ENCODE assay signal across 35 mouse cellular contexts in genomic region chr15:100274790-100275559, GRCm38 (mm10). TPM values are rescaled to one million over a fixed set of nuclear protein-coding genes. Genes with fewer than 3 reads are reported as not detected.
DNase-seq lines count a peak whose midpoint lies in the region; ATAC-seq and TF ChIP-seq lines count a peak whose summit lies in the region.
"Had no signal": no experiment of that assay in that cellular context is flagged by ENCODE, and none has a peak within 500 bp of the region (broad histone marks: within the 10 kb centered on the region; RNA-seq: fewer than 3 reads in every experiment).

No protein-coding gene starts in this region.

- H3K4me1 ChIP-seq in heart, embryonic 10.5 days, result no peaks in the 10 kb centered on the region
- H3K4me1 ChIP-seq in ES-Bruce4 (ENCODE audit: control insufficient read depth, insufficient read depth, low read length), result peaks cover 2% of the 10 kb centered on the region
- H3K4me1 ChIP-seq in hindbrain, postnatal 0 days (ENCODE audit: insufficient read depth, low read length), result no peaks in the 10 kb centered on the region
- H3K4me1 ChIP-seq: embryonic facial prominence, embryonic 12.5 days; embryonic facial prominence, embryonic 15.5 days; forebrain, embryonic 15.5 days; heart, embryonic 13.5 days; hindbrain, embryonic 12.5 days; hindbrain, embryonic 15.5 days had no signal

- no peak overlapping the region for H3K27ac ChIP-seq in heart, embryonic 10.5 days
- peak overlapping the region; percentile 98 for H3K27ac ChIP-seq in ES-Bruce4 (ENCODE audit: insufficient read depth, low read length)
- no peak overlapping the region for H3K27ac ChIP-seq in hindbrain, postnatal 0 days
- H3K27ac ChIP-seq: embryonic facial prominence, embryonic 12.5 days; embryonic facial prominence, embryonic 15.5 days; forebrain, embryonic 15.5 days; heart, embryonic 13.5 days; hindbrain, embryonic 12.5 days; hindbrain, embryonic 15.5 days had no signal

- no peak for TF ChIP-seq CTCF in ES-Bruce4 (IDR thresholded peaks at IDR 0.05; ENCODE audit: low read depth, low read length)
- TF ChIP-seq CTCF in hindbrain, postnatal 0 days (IDR thresholded peaks at IDR 0.05; ENCODE audit: low read depth), result no peak

- no peak overlapping the region for H3K4me2 ChIP-seq in hindbrain, postnatal 0 days (ENCODE audit: low read depth, low read length)
- H3K4me2 ChIP-seq: embryonic facial prominence, embryonic 12.5 days; embryonic facial prominence, embryonic 15.5 days; forebrain, embryonic 15.5 days; heart, embryonic 13.5 days; hindbrain, embryonic 12.5 days; hindbrain, embryonic 15.5 days had no signal

- H3K9me3 ChIP-seq in heart, embryonic 10.5 days, result 0 out of 2 replicates have a peak, but pooled peaks cover 5% of the 10 kb centered on the region
- no peaks in the 10 kb centered on the region; the same call in 1 of the 2 replicates for H3K9me3 ChIP-seq in ES-Bruce4 (replicated peaks; ENCODE audit: control insufficient read depth, insufficient read depth, low read length, poor library complexity, severe bottlenecking)
- H3K9me3 ChIP-seq in hindbrain, postnatal 0 days (ENCODE audit: low read length), result no peaks in the 10 kb centered on the region
- H3K9me3 ChIP-seq: embryonic facial prominence, embryonic 12.5 days; embryonic facial prominence, embryonic 15.5 days; forebrain, embryonic 15.5 days; hindbrain, embryonic 12.5 days; hindbrain, embryonic 15.5 days had no signal

- H3K36me3 ChIP-seq in heart, embryonic 10.5 days, result no peaks in the 10 kb centered on the region
- H3K36me3 ChIP-seq in ES-Bruce4 (ENCODE audit: control insufficient read depth, insufficient read depth, low read length, poor library complexity, severe bottlenecking), result no peaks in the 10 kb centered on the region
- no peaks in the 10 kb centered on the region for H3K36me3 ChIP-seq in hindbrain, postnatal 0 days (ENCODE audit: insufficient read depth, low read length)
- H3K36me3 ChIP-seq: embryonic facial prominence, embryonic 12.5 days; embryonic facial prominence, embryonic 15.5 days; forebrain, embryonic 15.5 days; heart, embryonic 13.5 days; hindbrain, embryonic 12.5 days; hindbrain, embryonic 15.5 days had no signal

- TF ChIP-seq POLR2A in ES-Bruce4 (IDR thresholded peaks at IDR 0.05; ENCODE audit: insufficient read depth, low read length), result no peak

- no peak overlapping the region for H3K9ac ChIP-seq in ES-Bruce4 (ENCODE audit: low read depth, poor library complexity, severe bottlenecking)
- no peak overlapping the region for H3K9ac ChIP-seq in hindbrain, postnatal 0 days (replicated peaks; ENCODE audit: low read length)
- H3K9ac ChIP-seq: embryonic facial prominence, embryonic 12.5 days; embryonic facial prominence, embryonic 15.5 days; forebrain, embryonic 15.5 days; heart, embryonic 13.5 days; hindbrain, embryonic 12.5 days; hindbrain, embryonic 15.5 days had no signal

- peak; percentile 90 for TF ChIP-seq EP300 in ES-Bruce4 (IDR thresholded peaks at IDR 0.05; ENCODE audit: insufficient read depth, low read depth, low read length)

- 84% methylated on average over 7 of the region's 7 CpGs for WGBS in heart, embryonic 10.5 days
- WGBS in hindbrain, postnatal 0 days, result 88% methylated on average over 7 of the region's 7 CpGs

- no peak for ATAC-seq in hindbrain, postnatal 0 days
- ATAC-seq: forebrain, embryonic 15.5 days; intestine, embryonic 16.5 days had no signal

- peak; percentile 67 for DNase-seq in heart, embryonic 10.5 days (ENCODE audit: low spot score)
- no peak for DNase-seq in heart, postnatal 25 days (ENCODE audit: low spot score)
- DNase-seq in kidney, adult 8-10 months, result peak; percentile 20 to 43
- DNase-seq in kidney, postnatal 4 days, result no peak
- peak; percentile 97 for DNase-seq in R1 (ENCODE audit: low read depth, low spot score)
- DNase-seq in lung, postnatal 25 days (ENCODE audit: low spot score), result no peak
- no peak for DNase-seq in hindbrain, postnatal 0 days (ENCODE audit: low spot score)
- DNase-seq: adrenal gland, postnatal 10 days; B cell, adult 2 months; cerebellum, adult 11 months; cerebellum, adult 2 months; cerebellum, adult 9-11 months; cerebellum, postnatal 25 days; gastrocnemius, postnatal 10 days; gastrocnemius, postnatal 36 days; heart, postnatal 14 days had no signal

- no peak overlapping the region for H3K4me3 ChIP-seq in heart, embryonic 10.5 days
- H3K4me3 ChIP-seq in ES-Bruce4 (ENCODE audit: low read depth, low read length), result no peak overlapping the region
- no peak overlapping the region for H3K4me3 ChIP-seq in hindbrain, postnatal 0 days (ENCODE audit: low read length)
- H3K4me3 ChIP-seq: embryonic facial prominence, embryonic 12.5 days; embryonic facial prominence, embryonic 15.5 days; forebrain, embryonic 15.5 days; heart, embryonic 13.5 days; hindbrain, embryonic 12.5 days; hindbrain, embryonic 15.5 days had no signal

- peaks cover 14% of the 10 kb centered on the region for H3K27me3 ChIP-seq in heart, embryonic 10.5 days (ENCODE audit: insufficient read depth, poor library complexity, severe bottlenecking)
- H3K27me3 ChIP-seq in ES-Bruce4 (ENCODE audit: control insufficient read depth, insufficient read depth, low read length, poor library complexity, severe bottlenecking), result no peaks in the 10 kb centered on the region
- H3K27me3 ChIP-seq in hindbrain, postnatal 0 days (ENCODE audit: insufficient read depth, low read length), result no peaks in the 10 kb centered on the region
- H3K27me3 ChIP-seq: CH12.LX; embryonic facial prominence, embryonic 12.5 days; embryonic facial prominence, embryonic 15.5 days; forebrain, embryonic 15.5 days; hindbrain, embryonic 12.5 days had no signal

- intact Hi-C loops in heart, postnatal 25 days (cut with DNase I), result no loop called here

RNA-seq across cellular contexts. Expression of gene Tmprss12, which starts 5.7 kb away (rescaled TPM):
- polyA plus RNA-seq in heart, embryonic 10.5 days (2016; fragmentation: Nextera tagmentation; extraction: Ambion mirVana), result not detected in 2 replicates
- not detected for total RNA-seq in heart, postnatal 25 days (2021)
- polyA plus RNA-seq in ES-Bruce4 (2011; ENCODE audit: insufficient read depth, insufficient read length, low read depth, missing spikeins), result 3.2 and 4.1 TPM in 2 replicates
- not detected in 2 replicates for total RNA-seq in hindbrain, postnatal 0 days (2014; rRNA removed)
- polyA plus RNA-seq in hindbrain, postnatal 0 days (2015; fragmentation: Nextera tagmentation; extraction: Ambion mirVana), result not detected in 2 replicates
- total RNA-seq: adrenal gland, adult 18-20 months; adrenal gland, postnatal 10 days; adrenal gland, postnatal 4 days; CH12.LX; common myeloid progenitor, adult 5-6 weeks; gastrocnemius, postnatal 10 days; gastrocnemius, postnatal 36 days; granulocyte monocyte progenitor cell, adult 5-6 weeks; heart, adult 8-10 months; heart, postnatal 14 days; hematopoietic stem cell, adult 5-6 weeks; MEL had no signal
- polyA plus RNA-seq: cerebellum, adult 2 months; embryonic facial prominence, embryonic 12.5 days; embryonic facial prominence, embryonic 15.5 days; forebrain, embryonic 11.5 days; forebrain, embryonic 15.5 days; heart, embryonic 13.5 days; heart, embryonic 16.5 days; hindbrain, embryonic 12.5 days; hindbrain, embryonic 15.5 days; intestine, embryonic 16.5 days; kidney, embryonic 14.5 days had no signal

RNA-seq across cellular contexts. Expression of gene Mettl7a1, which starts 29.0 kb away (rescaled TPM):
- polyA plus RNA-seq in heart, embryonic 10.5 days (2016; fragmentation: Nextera tagmentation; extraction: Ambion mirVana), result 3.0 and 3.6 TPM in 2 replicates
- total RNA-seq in heart, postnatal 25 days (2021), result 10 to 100 TPM; 46.8 to 52.7 TPM
- polyA plus RNA-seq in ES-Bruce4 (2011; ENCODE audit: insufficient read depth, insufficient read length, low read depth, missing spikeins), result 9.7 and 11.5 TPM in 2 replicates
- 4.9 and 9.3 TPM in 2 replicates for total RNA-seq in hindbrain, postnatal 0 days (2014; rRNA removed)
- polyA plus RNA-seq in hindbrain, postnatal 0 days (2015; fragmentation: Nextera tagmentation; extraction: Ambion mirVana), result 1.8 and 2.6 TPM in 2 replicates

RNA-seq across cellular contexts. Expression of gene Atf1, which starts 47.4 kb away (rescaled TPM):
- polyA plus RNA-seq in heart, embryonic 10.5 days (2016; fragmentation: Nextera tagmentation; extraction: Ambion mirVana), result 36.0 and 36.1 TPM in 2 replicates
- 10 to 100 TPM; 46.0 to 51.8 TPM for total RNA-seq in heart, postnatal 25 days (2021)
- 55.8 and 60.3 TPM in 2 replicates for polyA plus RNA-seq in ES-Bruce4 (2011; ENCODE audit: insufficient read depth, insufficient read length, low read depth, missing spikeins)
- total RNA-seq in hindbrain, postnatal 0 days (2014; rRNA removed), result 5.9 and 9.8 TPM in 2 replicates
- polyA plus RNA-seq in hindbrain, postnatal 0 days (2015; fragmentation: Nextera tagmentation; extraction: Ambion mirVana), result 11.7 and 14.1 TPM in 2 replicates

RNA-seq across cellular contexts. Expression of gene Mettl7a3, which starts 59.8 kb away (rescaled TPM):
- not detected in 2 replicates for polyA plus RNA-seq in heart, embryonic 10.5 days (2016; fragmentation: Nextera tagmentation; extraction: Ambion mirVana)
- under 1 TPM in 1 of 2 experiments, not detected in 1; 0.16 TPM for total RNA-seq in heart, postnatal 25 days (2021)
- not detected in 2 replicates for polyA plus RNA-seq in ES-Bruce4 (2011; ENCODE audit: insufficient read depth, insufficient read length, low read depth, missing spikeins)
- total RNA-seq in hindbrain, postnatal 0 days (2014; rRNA removed), result 0.36 and 1.2 TPM in 2 replicates
- 0.10 and 0.25 TPM in 2 replicates for polyA plus RNA-seq in hindbrain, postnatal 0 days (2015; fragmentation: Nextera tagmentation; extraction: Ambion mirVana)
- total RNA-seq: CH12.LX; common myeloid progenitor, adult 5-6 weeks; granulocyte monocyte progenitor cell, adult 5-6 weeks; heart, postnatal 14 days; hematopoietic stem cell, adult 5-6 weeks had no signal
- polyA plus RNA-seq: forebrain, embryonic 11.5 days; forebrain, embryonic 15.5 days; heart, embryonic 13.5 days; heart, embryonic 16.5 days; intestine, embryonic 16.5 days; kidney, embryonic 14.5 days had no signal

Comparison
In these comparisons a context has a peak if more than half of its experiments do, and no peak if none do; other contexts are left out.
1. DNase-seq: peak in heart, embryonic 10.5 days (single experiment), kidney, adult 8-10 months (2 of 2) and R1 (single experiment); none in heart, postnatal 25 days (single experiment), kidney, postnatal 4 days (0 of 2), lung, postnatal 25 days (single experiment) and hindbrain, postnatal 0 days (single experiment).